Mouse (Mus musculus) liver, postnatal 0 days (tissue): ENCODE measurements at regions not wholly inside any gene's neighbourhood (a gene's known extent, or its start where the extent isn't known, plus 50 kb on each side); places are given as distances from the start of the nearest gene placed in this dataset.
"Not testable (repeated sequence)": the region's sequence is repeated elsewhere in the genome, so short reads cannot be mapped to it uniquely, and the experiment has no call there.

Experiments
- ATAC-seq: fragments of 200-750 bp; cut with Nextera tagmentation; 2 replicates; pipeline ENCODE4 v1.8.0; 2017; ENCODE audit warnings: mild to moderate bottlenecking, moderate library complexity
- DNase-seq: peaks from one replicate; pipeline ENCODE4 v3.0.0-alpha.2; 2016
- H3K27ac ChIP-seq: fragments of 300-500 bp; sonication (generic); 2 replicates; pipeline ENCODE4 v1.5.1; 2014; ENCODE audit warnings: antibody characterized with exemption, moderate library complexity, mild to moderate bottlenecking, low read depth
- H3K27me3 ChIP-seq: fragments of 300-500 bp; sonication (generic); 2 replicates; pipeline ENCODE4 v1.6.1; 2014; ENCODE audit warnings: low read length, control low read depth, mixed read lengths; ENCODE audit not compliant: insufficient read depth
- H3K36me3 ChIP-seq: fragments of 300-500 bp; sonication (generic); replicated peaks from 2 replicates; pipeline ENCODE4 v1.6.1; 2014; ENCODE audit warnings: mild to moderate bottlenecking, control low read depth, low read length, moderate library complexity, mixed read lengths; ENCODE audit not compliant: insufficient read depth
- H3K4me1 ChIP-seq: fragments of 300-500 bp; sonication (generic); 2 replicates; pipeline ENCODE4 v1.6.1; 2014; ENCODE audit warnings: antibody characterized with exemption, mild to moderate bottlenecking, control low read depth; ENCODE audit not compliant: insufficient read depth
- H3K4me2 ChIP-seq: fragments of 300-500 bp; sonication (generic); 2 replicates; pipeline ENCODE4 v1.6.1; 2014; ENCODE audit warnings: low read depth, mild to moderate bottlenecking, low read length, moderate library complexity, mixed read lengths
- H3K4me3 ChIP-seq: fragments of 300-500 bp; sonication (generic); 2 replicates; pipeline ENCODE4 v1.5.1; 2014; ENCODE audit warnings: low read depth, low read length
- H3K9ac ChIP-seq: fragments of 300-500 bp; sonication (generic); replicated peaks from 2 replicates; pipeline ENCODE4 v1.6.1; 2014; ENCODE audit warnings: mild to moderate bottlenecking, moderate library complexity
- H3K9me3 ChIP-seq: fragments of 300-500 bp; sonication (generic); 2 replicates; pipeline ENCODE4 v1.6.1; 2016; ENCODE audit warnings: mild to moderate bottlenecking, control low read depth, low read length, mixed read lengths
- CTCF ChIP-seq: sonication (generic); IDR thresholded peaks from 2 replicates; pipeline ENCODE4 v1.5.1; 2016; ENCODE audit warnings: antibody characterized with exemption, low read depth
- EP300 ChIP-seq: IDR thresholded peaks from 2 replicates; pipeline ENCODE4 v1.6.1; 2016; ENCODE audit warnings: antibody characterized with exemption, low read depth, mild to moderate bottlenecking
- WGBS: fragments of 180-500 bp; shearing (Covaris S2); extraction: QIAGEN DNeasy Blood & Tissue Kit; methylation state at CpG from one replicate; pipeline ENCODE4 v1.1.7; 2014; ENCODE audit not compliant: insufficient replicate concordance; 5-methylcytosine and 5-hydroxymethylcytosine counted together

DNA sequence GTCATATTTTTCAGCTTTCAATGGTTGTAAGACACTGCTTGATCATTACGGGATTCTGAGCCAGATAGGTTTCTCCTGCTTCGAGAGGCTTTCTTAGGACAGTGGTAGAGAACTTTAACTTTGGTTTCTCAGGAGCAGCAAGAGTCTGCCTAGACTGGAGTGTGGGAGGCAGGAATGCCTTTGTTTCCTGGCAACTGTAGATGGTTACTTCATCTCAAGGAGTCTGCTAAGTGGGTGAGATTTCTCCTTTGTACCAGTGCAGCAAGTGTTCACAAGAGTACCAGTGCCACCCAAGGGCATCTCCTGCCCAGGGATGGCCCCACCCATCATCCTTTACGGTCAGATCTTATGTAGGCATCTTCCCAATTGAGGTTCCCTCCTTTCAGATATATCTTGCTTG, 173.0 kb upstream of the Gm10131 start:
- H3K9ac ChIP-seq: no peak overlapping the region
- no peaks in the 10 kb centered on the region for H3K36me3 ChIP-seq
- H3K4me1 ChIP-seq: no peaks in the 10 kb centered on the region
- no peak for DNase-seq
- no peak overlapping the region for H3K4me2 ChIP-seq
- ATAC-seq: no peak
- 89% methylated on average over 3 of the region's 3 CpGs for whole genome bisulfite sequencing
- H3K4me3 ChIP-seq: no peak overlapping the region
- no peaks in the 10 kb centered on the region for H3K9me3 ChIP-seq
- no peaks in the 10 kb centered on the region for H3K27me3 ChIP-seq
- no peak overlapping the region for H3K27ac ChIP-seq
- TF ChIP-seq CTCF (no peak), EP300 (no peak)

DNA sequence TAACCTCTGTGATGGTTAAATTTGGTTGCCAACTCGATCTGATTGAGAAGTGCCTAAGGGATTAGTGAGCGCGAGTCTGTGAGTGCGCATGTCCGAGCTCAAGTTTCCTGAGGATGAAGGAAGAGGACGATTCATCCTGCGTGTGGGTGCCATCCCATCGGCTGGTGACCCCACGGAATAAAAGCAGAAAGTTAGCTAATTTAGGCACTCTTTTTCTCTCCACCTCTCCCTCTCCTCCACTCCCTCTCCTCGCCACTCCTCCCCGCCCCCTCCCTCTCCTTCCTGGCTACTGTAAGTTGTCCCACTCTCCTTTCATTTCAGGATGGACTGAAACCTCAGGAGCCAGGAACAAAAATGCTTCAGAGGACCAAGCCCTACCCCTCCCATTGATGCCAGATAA, 168.9 kb upstream of the Gm10131 start:
- H3K9me3 ChIP-seq: no peaks in the 10 kb centered on the region
- no peak for TF ChIP-seq CTCF
- no peak for TF ChIP-seq EP300
- H3K4me3 ChIP-seq: no peak overlapping the region
- no peak for ATAC-seq
- peak overlapping the region; percentile 42 for H3K4me2 ChIP-seq
- no peak overlapping the region for H3K27ac ChIP-seq
- H3K4me1 ChIP-seq: no peaks in the 10 kb centered on the region
- H3K9ac ChIP-seq: no peak overlapping the region
- WGBS: 30% methylated on average over 11 of the region's 11 CpGs
- no peaks in the 10 kb centered on the region for H3K36me3 ChIP-seq
- H3K27me3 ChIP-seq: no peaks in the 10 kb centered on the region
- DNase-seq: no peak

DNA sequence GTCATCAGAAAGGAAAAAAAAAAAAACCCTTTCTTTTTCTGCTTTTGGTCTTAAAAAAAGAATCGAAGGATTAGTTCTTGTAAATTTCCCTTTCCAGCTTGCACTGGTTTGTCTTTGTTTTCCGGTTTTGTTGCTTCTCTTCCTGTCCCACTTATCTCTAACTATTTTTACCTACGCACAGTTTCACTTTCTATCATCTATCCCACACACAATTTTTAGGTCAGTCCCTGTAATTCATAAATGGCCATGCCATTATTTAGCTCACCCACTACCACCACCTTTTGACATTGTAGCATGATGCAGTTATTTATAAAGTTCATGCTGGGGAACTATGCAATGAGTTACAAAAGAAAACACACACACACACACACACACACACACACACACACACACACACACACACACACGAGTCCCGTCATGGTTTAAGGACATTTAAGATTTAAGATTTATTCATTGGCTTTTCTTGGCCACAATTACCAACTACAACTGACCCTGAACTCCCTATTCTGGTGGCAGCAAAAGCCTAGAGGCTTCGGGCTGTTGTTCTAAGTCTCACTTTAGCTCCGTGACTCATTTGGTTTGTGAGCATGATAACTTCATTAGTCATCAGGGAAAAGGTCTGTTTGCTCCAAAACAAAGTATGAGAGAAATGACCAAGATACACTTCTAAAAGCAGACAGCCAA, 164.6 kb upstream of the Gm10131 start:
- no peak for DNase-seq

DNA sequence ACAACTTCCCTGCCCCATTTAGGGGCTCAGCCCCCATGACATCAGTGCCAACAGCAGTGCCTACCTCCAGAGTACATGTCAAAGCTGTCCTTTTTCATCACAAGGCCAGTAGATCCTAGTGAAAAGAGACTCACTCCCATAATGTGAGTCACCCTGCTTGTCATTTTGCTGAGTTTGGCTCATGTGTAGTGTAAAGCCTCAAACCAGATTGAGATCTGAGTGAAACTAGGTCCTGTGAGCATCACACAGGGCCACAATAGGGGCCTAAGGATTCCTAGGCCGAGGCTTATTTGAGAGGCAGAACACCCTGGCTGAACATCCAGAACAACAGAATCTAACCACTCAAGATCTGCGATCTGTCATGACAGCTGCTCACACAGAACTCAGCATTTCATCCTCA, 163.3 kb upstream of the Gm10131 start:
- ATAC-seq, H3K36me3 ChIP-seq, DNase-seq, H3K9me3 ChIP-seq, H3K4me3 ChIP-seq, H3K4me1 ChIP-seq, H3K4me2 ChIP-seq, H3K9ac ChIP-seq, H3K27me3 ChIP-seq, H3K27ac ChIP-seq: not testable (repeated sequence)
- WGBS: 76% methylated on average over 2 of the region's 2 CpGs

More for the DNA sequence above, 164.6 kb upstream of the Gm10131 start:
- H3K9me3 ChIP-seq: no peaks in the 10 kb centered on the region
- no peak overlapping the region for H3K4me3 ChIP-seq
- H3K27ac ChIP-seq: no peak overlapping the region
- whole genome bisulfite sequencing: 55% methylated on average over 7 of the region's 7 CpGs
- no peaks in the 10 kb centered on the region for H3K36me3 ChIP-seq
- H3K4me1 ChIP-seq: no peaks in the 10 kb centered on the region
- H3K9ac ChIP-seq: no peak overlapping the region
- no peak overlapping the region for H3K4me2 ChIP-seq
- no peak for ATAC-seq
- no peaks in the 10 kb centered on the region for H3K27me3 ChIP-seq
- no peak for TF ChIP-seq CTCF
- 0 out of 2 replicates have a peak, but pooled peaks have one; percentile 26 for TF ChIP-seq EP300

DNA sequence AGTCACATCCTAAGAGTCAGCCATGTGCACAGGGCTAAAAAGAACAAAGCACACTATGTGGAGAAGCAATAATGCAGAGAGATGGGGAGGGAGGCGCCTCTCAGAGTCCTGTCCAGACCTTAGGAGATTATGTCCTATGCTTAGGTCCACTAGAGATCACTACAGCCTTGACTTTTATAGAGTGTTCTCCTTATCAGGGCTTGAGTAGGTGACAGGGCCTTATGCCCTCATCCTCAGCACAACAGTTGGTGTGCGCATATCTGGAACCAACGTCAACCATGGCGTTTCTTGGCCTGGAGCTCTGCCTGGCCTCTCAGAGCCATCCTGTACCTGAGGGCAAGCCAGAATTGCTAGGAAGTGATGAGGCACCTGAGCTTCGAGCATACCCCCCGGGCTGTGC, 162.6 kb upstream of the Gm10131 start:
- no peak for DNase-seq
- Histone ChIP-seq H3K4me3 (no peak overlapping the region), H3K4me2 (no peak overlapping the region), H3K9me3 (no peaks in the 10 kb centered on the region), H3K36me3 (no peaks in the 10 kb centered on the region), H3K9ac (no peak overlapping the region), H3K27me3 (no peaks in the 10 kb centered on the region), H3K27ac (no peak overlapping the region), H3K4me1 (no peaks in the 10 kb centered on the region)
- no peak for ATAC-seq
- 81% methylated on average over 6 of the region's 6 CpGs for WGBS
- TF ChIP-seq CTCF: no peak
- TF ChIP-seq EP300: no peak

DNA sequence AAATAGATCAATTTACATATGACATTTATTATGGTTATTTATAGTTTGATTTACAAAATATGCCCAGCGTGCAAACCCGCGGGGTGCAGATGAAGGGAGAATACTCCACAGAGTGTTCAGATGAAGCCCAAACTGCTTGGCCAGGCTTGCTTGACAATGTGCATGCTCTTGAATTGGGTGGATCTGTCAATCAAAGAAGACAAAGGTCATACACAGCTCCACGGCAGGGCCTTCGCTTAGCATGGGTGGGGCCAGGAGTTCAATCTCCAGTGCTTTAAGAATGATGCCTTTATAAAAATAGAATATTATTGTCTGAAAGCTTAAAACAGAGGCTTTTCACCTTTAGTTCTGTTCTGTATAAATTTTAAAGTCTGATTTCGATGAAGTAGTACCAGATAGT, 158.3 kb upstream of the Gm10131 start:
- 79% methylated on average over 6 of the region's 6 CpGs for WGBS
- Histone ChIP-seq H3K27ac (no peak overlapping the region), H3K9me3 (no peaks in the 10 kb centered on the region), H3K4me2 (no peak overlapping the region), H3K4me3 (no peak overlapping the region), H3K36me3 (no peaks in the 10 kb centered on the region), H3K4me1 (no peaks in the 10 kb centered on the region), H3K27me3 (no peaks in the 10 kb centered on the region), H3K9ac (no peak overlapping the region)
- DNase-seq (no peak), ATAC-seq (no peak)
- TF ChIP-seq EP300 (no peak), CTCF (no peak)
